Mouse (Mus musculus) forebrain, postnatal 0 days (tissue): ENCODE results near the gene Cab39. TPM values are rescaled to one million over a fixed set of nuclear protein-coding genes. Genes with fewer than 3 reads are reported as not detected.
"Not testable (repeated sequence)": the region's sequence is repeated elsewhere in the genome, so short reads cannot be mapped to it uniquely, and the experiment has no call there.

Experiments
- ATAC-seq: fragments of 200-750 bp; cut with Nextera tagmentation; 2 replicates; pipeline ENCODE4 v1.8.0; 2017; ENCODE audit warnings: mild to moderate bottlenecking, moderate library complexity
- DNase-seq: peaks from one replicate; pipeline ENCODE4 v3.0.0-alpha.2; 2015
- H3K27ac ChIP-seq: fragments of 300-500 bp; sonication (generic); 2 replicates; pipeline ENCODE4 v1.5.1; 2014; ENCODE audit warnings: low read depth, mild to moderate bottlenecking, antibody characterized with exemption, low read length, moderate library complexity, mixed read lengths
- H3K27me3 ChIP-seq: fragments of 300-500 bp; sonication (generic); 2 replicates; pipeline ENCODE4 v1.6.1; 2014; ENCODE audit warnings: mild to moderate bottlenecking, low read length, mixed read lengths; ENCODE audit not compliant: insufficient read depth
- H3K36me3 ChIP-seq: fragments of 300-500 bp; sonication (generic); 2 replicates; pipeline ENCODE4 v1.6.1; 2014; ENCODE audit warnings: mild to moderate bottlenecking, moderate library complexity; ENCODE audit not compliant: insufficient read depth
- H3K4me1 ChIP-seq: fragments of 300-500 bp; sonication (generic); 2 replicates; pipeline ENCODE4 v1.6.1; 2014; ENCODE audit warnings: antibody characterized with exemption; ENCODE audit not compliant: insufficient read depth
- H3K4me2 ChIP-seq: fragments of 300-500 bp; sonication (generic); 2 replicates; pipeline ENCODE4 v1.6.1; 2014; ENCODE audit warnings: low read depth, mild to moderate bottlenecking, moderate library complexity
- H3K4me3 ChIP-seq: fragments of 300-500 bp; sonication (generic); 2 replicates; pipeline ENCODE4 v1.5.1; 2014; ENCODE audit warnings: low read depth, low read length, mixed read lengths
- H3K9ac ChIP-seq: fragments of 300-500 bp; sonication (generic); 2 replicates; pipeline ENCODE4 v1.6.1; 2014; ENCODE audit warnings: mild to moderate bottlenecking
- H3K9me3 ChIP-seq: fragments of 300-500 bp; sonication (generic); 2 replicates; pipeline ENCODE4 v1.6.1; 2016; ENCODE audit warnings: low read length
- CTCF ChIP-seq: sonication (generic); IDR thresholded peaks from 2 replicates; pipeline ENCODE4 v1.5.1; 2016; ENCODE audit warnings: antibody characterized with exemption, control low read depth, low read depth
- WGBS: fragments of 180-500 bp; shearing (Covaris S2); extraction: QIAGEN DNeasy Blood & Tissue Kit; methylation state at CpG from one replicate; pipeline ENCODE4 v1.1.7; 2014; 5-methylcytosine and 5-hydroxymethylcytosine counted together
- polyA plus RNA-seq: library from polyadenylated mRNA; unstranded; fragments of >200 nt; fragmentation: Nextera tagmentation; extraction: Ambion mirVana; gene quantifications from 2 replicates; pipeline ENCODE4 v1.2.1, GENCODE M21; 2015
- total RNA-seq: library from RNA; depleted of rRNA; stranded (reverse); fragments of >200 nt; gene quantifications from 2 replicates; pipeline ENCODE4 v1.2.3, GENCODE M21; 2014

Gene Cab39
- total and polyA plus RNA-seq, 2 experiments from 2014 or later, result 46.1 to 216 TPM

GRCm38 (mm10) chr1:85809256-85809655 is 16.0 kb downstream of the Cab39 start:
- no peak for ATAC-seq
- Histone ChIP-seq H3K9me3 (no peaks in the 10 kb centered on the region), H3K27ac (no peak overlapping the region), H3K4me1 (peaks cover 3% of the 10 kb centered on the region; the same call in 1 of the 2 replicates), H3K36me3 (no peaks in the 10 kb centered on the region), H3K4me2 (no peak overlapping the region), H3K27me3 (no peaks in the 10 kb centered on the region), H3K9ac (no peak overlapping the region), H3K4me3 (no peak overlapping the region)
- DNase-seq, result no peak
- WGBS, result 76% methylated on average over 4 of the region's 4 CpGs
- no peak for TF ChIP-seq CTCF

DNA sequence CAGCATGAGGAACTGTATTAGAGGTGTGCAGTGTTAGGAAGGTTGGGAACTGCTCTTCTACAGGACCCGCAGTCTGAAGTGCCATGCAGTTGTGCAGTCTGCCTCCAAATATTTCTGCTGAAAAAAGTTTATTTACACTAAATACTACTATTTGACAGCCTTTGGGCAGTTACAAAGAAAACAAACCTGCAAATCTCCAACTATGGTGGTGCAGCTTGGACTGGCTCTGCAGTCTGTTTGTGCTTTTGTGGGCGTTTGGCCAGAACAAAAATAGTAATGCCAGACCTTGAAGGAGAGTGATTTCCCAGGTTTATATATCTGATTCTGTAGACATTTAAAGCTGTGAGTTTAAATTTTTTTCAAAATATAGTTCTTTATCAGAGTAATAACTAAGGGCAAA is 17.1 kb downstream of the Cab39 start:
- no peak overlapping the region for H3K27ac ChIP-seq
- H3K9me3 ChIP-seq, result no peaks in the 10 kb centered on the region
- no peaks in the 10 kb centered on the region for H3K27me3 ChIP-seq
- TF ChIP-seq CTCF, result no peak
- peaks cover 3% of the 10 kb centered on the region; the same call in 1 of the 2 replicates for H3K4me1 ChIP-seq
- H3K36me3 ChIP-seq, result no peaks in the 10 kb centered on the region
- no peak overlapping the region for H3K9ac ChIP-seq
- 75% methylated on average over 2 of the region's 2 CpGs for WGBS
- H3K4me2 ChIP-seq, result no peak overlapping the region
- DNase-seq (no peak), ATAC-seq (no peak)
- no peak overlapping the region for H3K4me3 ChIP-seq

- no peak for TF ChIP-seq CTCF
- 81% methylated on average over 2 of the region's 2 CpGs for WGBS
Observed at GRCm38 (mm10) chr1:85810787-85811186, 17.5 kb downstream of the Cab39 start.

GRCm38 (mm10) chr1:85814213-85814612 is 21.0 kb downstream of the Cab39 start:
- H3K36me3 ChIP-seq, H3K4me3 ChIP-seq, H3K9me3 ChIP-seq, H3K27ac ChIP-seq, H3K9ac ChIP-seq, H3K27me3 ChIP-seq, DNase-seq, ATAC-seq, H3K4me2 ChIP-seq, H3K4me1 ChIP-seq: not testable (repeated sequence)

More at GRCm38 (mm10) chr1:85810787-85811186, 17.5 kb downstream of the Cab39 start:
- no peaks in the 10 kb centered on the region for H3K36me3 ChIP-seq
- H3K27ac ChIP-seq, result no peak overlapping the region
- no peak overlapping the region for H3K4me3 ChIP-seq
- no peak overlapping the region for H3K4me2 ChIP-seq
- H3K4me1 ChIP-seq, result peaks cover 3% of the 10 kb centered on the region; the same call in 1 of the 2 replicates
- DNase-seq (no peak), ATAC-seq (no peak)
- no peaks in the 10 kb centered on the region for H3K9me3 ChIP-seq
- H3K9ac ChIP-seq, result no peak overlapping the region
- no peaks in the 10 kb centered on the region for H3K27me3 ChIP-seq

DNA sequence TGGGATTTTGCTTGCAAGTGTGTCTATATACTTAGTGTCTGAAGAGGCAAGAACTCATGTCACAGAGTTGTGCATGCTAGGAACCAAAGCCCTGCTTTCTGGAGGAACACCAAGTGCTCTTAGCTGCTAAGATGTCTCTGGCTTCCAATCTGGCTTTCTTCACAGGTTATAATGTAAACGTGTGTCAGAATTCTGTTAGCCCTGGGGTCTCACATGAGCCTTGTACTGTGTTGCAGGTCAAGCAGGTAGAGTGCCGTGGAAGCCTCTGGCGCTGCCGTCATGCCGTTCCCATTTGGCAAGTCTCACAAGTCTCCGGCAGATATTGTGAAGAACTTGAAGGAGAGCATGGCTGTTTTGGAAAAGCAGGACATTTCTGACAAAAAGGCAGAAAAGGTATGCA is 24.9 kb downstream of the Cab39 start:
- no peak for ATAC-seq

DNA sequence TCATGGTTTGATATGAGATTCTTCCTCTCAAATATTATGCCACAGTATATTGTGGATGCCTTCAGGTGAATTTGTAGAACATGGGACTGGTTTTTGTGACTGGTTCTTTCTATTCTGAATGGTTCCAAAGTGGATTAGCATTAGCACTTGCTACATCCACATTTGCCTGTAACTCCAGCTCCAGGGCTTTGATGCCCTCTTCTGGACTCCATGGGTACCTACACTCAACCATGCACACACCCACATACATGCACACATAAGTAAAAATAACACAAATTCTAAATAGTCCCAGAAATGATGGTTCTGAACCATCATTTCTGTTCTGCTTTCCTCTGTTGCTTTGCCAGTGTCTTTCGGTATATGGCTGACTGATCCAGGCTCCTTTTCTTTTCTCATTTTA is 26.5 kb downstream of the Cab39 start:
- DNase-seq, result no peak
- TF ChIP-seq CTCF, result peak; percentile 26; the same call in 1 of the 2 replicates
- Histone ChIP-seq H3K4me1 (no peaks in the 10 kb centered on the region), H3K27me3 (no peaks in the 10 kb centered on the region), H3K9me3 (no peaks in the 10 kb centered on the region), H3K9ac (no peak overlapping the region), H3K27ac (no peak overlapping the region), H3K36me3 (peaks cover 13% of the 10 kb centered on the region; the same call in 1 of the 2 replicates), H3K4me2 (no peak overlapping the region), H3K4me3 (no peak overlapping the region)
- WGBS, result 98% methylated on average over 1 of the region's 1 CpGs
- no peak for ATAC-seq

More for the DNA sequence above, 24.9 kb downstream of the Cab39 start:
- Histone ChIP-seq H3K27me3 (no peaks in the 10 kb centered on the region), H3K4me1 (no peaks in the 10 kb centered on the region), H3K9me3 (no peaks in the 10 kb centered on the region), H3K36me3 (peaks cover 13% of the 10 kb centered on the region; the same call in 1 of the 2 replicates), H3K9ac (no peak overlapping the region), H3K27ac (no peak overlapping the region), H3K4me2 (no peak overlapping the region), H3K4me3 (no peak overlapping the region)
- WGBS, result 98% methylated on average over 6 of the region's 6 CpGs
- no peak for DNase-seq
- TF ChIP-seq CTCF, result no peak

DNA sequence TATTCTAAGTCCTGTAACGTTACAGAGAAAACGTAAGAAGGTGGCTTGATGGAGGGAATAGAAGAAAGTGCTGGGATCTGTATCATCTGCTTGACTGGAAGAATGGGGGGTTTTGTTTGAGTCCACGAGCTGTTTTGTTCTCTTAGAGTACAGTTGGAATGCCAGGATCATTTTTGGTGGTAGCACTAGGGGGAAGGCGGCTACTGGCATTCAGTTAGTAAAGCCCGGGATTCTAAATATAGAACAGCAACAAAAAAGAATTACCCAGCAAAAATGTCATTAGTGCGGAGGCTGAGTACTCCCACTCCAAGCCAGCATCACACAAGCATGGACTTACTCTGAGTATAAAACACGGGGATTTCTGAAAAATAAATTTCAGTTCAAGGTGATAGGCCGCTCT is 29.0 kb downstream of the Cab39 start:
- Histone ChIP-seq H3K4me3 (no peak overlapping the region), H3K27me3 (no peaks in the 10 kb centered on the region), H3K9ac (no peak overlapping the region), H3K4me1 (no peaks in the 10 kb centered on the region), H3K9me3 (no peaks in the 10 kb centered on the region), H3K36me3 (peaks cover 14% of the 10 kb centered on the region), H3K27ac (no peak overlapping the region), H3K4me2 (no peak overlapping the region)
- no peak for ATAC-seq
- whole genome bisulfite sequencing, result 70% methylated on average over 8 of the region's 8 CpGs
- DNase-seq, result no peak
- no peak for TF ChIP-seq CTCF
